Mouse (Mus musculus) right cerebral cortex, postnatal 10 days (tissue): ENCODE results near the gene Tas1r3.

Experiments used
- DNase-seq, 2 experiments: peaks; one replicate each; pipeline ENCODE4 v3.0.0; 2021; ENCODE audit warnings: low spot score in 2 of 2

Tas1r3 gene

GRCm38 (mm10) chr4:155841651-155842270, 21.4 kb downstream of the Tas1r3 start:
- DNase-seq, result no peak

- DNase-seq, result peak in 1 of 2 experiments; percentile 54
Observed at GRCm38 (mm10) chr4:155841003-155841454, 22.1 kb downstream of the Tas1r3 start.

GRCm38 (mm10) chr4:155840076-155841002, 22.8 kb downstream of the Tas1r3 start:
- peak in 1 of 2 experiments; percentile 34 for DNase-seq

- peak in 1 of 2 experiments; percentile 64 for DNase-seq
Observed at GRCm38 (mm10) chr4:155839483-155839910, 23.7 kb downstream of the Tas1r3 start, which contains the start of gene Mxra8. TSS of gene Mxra8 (plus strand) at chr4:155839680.

GRCm38 (mm10) chr4:155838187-155839153, 24.7 kb downstream of the Tas1r3 start:
- no peak for DNase-seq

- peak in 1 of 2 experiments; percentile 25 for DNase-seq
Observed at GRCm38 (mm10) chr4:155837404-155838010, 25.7 kb downstream of the Tas1r3 start.

GRCm38 (mm10) chr4:155833836-155834235, 29.3 kb downstream of the Tas1r3 start:
- peak; percentile 86 for DNase-seq

GRCm38 (mm10) chr4:155833234-155833633, 29.9 kb downstream of the Tas1r3 start:
- DNase-seq, result no peak

GRCm38 (mm10) chr4:155832321-155832720, 30.8 kb downstream of the Tas1r3 start:
- peak in 1 of 2 experiments; percentile 31 for DNase-seq

- no peak for DNase-seq
Observed at GRCm38 (mm10) chr4:155831831-155832230, 31.3 kb downstream of the Tas1r3 start.

- peak; percentile 97 to 98 for DNase-seq
Observed at GRCm38 (mm10) chr4:155831205-155831766, 31.9 kb downstream of the Tas1r3 start, which contains the start of gene Aurkaip1. TSS of gene Aurkaip1 (plus strand) at chr4:155831272.

GRCm38 (mm10) chr4:155830596-155830995, 32.6 kb downstream of the Tas1r3 start:
- DNase-seq, result no peak

- DNase-seq, result no peak
Observed at GRCm38 (mm10) chr4:155829866-155830265, 33.3 kb downstream of the Tas1r3 start.

GRCm38 (mm10) chr4:155823443-155823842, 39.7 kb downstream of the Tas1r3 start:
- DNase-seq, result no peak

- peak in 1 of 2 experiments; percentile 23 for DNase-seq
Observed at GRCm38 (mm10) chr4:155821025-155821424, 42.1 kb downstream of the Tas1r3 start.

GRCm38 (mm10) chr4:155817533-155817932, 45.6 kb downstream of the Tas1r3 start:
- no peak for DNase-seq

- peak in 1 of 2 experiments; percentile 44 for DNase-seq
Observed at GRCm38 (mm10) chr4:155812665-155813181, 50.4 kb downstream of the Tas1r3 start.

- peak; percentile 97 for DNase-seq
Observed at GRCm38 (mm10) chr4:155811929-155812664, 51.1 kb downstream of the Tas1r3 start, which contains the start of gene Ccnl2. TSS of gene Ccnl2 (plus strand) at chr4:155812489.
